Mouse (Mus musculus) adrenal gland, postnatal 25 days (tissue): ENCODE results near the gene 9330182L06Rik. TPM values are rescaled to one million over a fixed set of nuclear protein-coding genes. Genes with fewer than 3 reads are reported as not detected.

Source experiments
- DNase-seq: peaks from one replicate; pipeline ENCODE4 v3.0.0; 2021; ENCODE audit warnings: mixed read lengths
- long read RNA-seq: library from polyadenylated mRNA; stranded (forward); transcript quantifications from one replicate; pipeline ENCODE4 v2.0.0, GENCODE M21; 2021
- total RNA-seq: library from RNA; stranded (reverse); gene quantifications from 2 replicates; pipeline ENCODE4 v1.2.3, GENCODE M21; 2021

9330182L06Rik gene
- 16.5 and 17.9 TPM in 2 replicates for total RNA-seq
- long read RNA-seq, full-length matches to known transcripts, result 5 of 9 reads
- long read RNA-seq, partial matches to known transcripts, result 4 of 9 reads
- long read RNA-seq, other reads (novel, unspliced or antisense), result 0 of 9 reads

DNA sequence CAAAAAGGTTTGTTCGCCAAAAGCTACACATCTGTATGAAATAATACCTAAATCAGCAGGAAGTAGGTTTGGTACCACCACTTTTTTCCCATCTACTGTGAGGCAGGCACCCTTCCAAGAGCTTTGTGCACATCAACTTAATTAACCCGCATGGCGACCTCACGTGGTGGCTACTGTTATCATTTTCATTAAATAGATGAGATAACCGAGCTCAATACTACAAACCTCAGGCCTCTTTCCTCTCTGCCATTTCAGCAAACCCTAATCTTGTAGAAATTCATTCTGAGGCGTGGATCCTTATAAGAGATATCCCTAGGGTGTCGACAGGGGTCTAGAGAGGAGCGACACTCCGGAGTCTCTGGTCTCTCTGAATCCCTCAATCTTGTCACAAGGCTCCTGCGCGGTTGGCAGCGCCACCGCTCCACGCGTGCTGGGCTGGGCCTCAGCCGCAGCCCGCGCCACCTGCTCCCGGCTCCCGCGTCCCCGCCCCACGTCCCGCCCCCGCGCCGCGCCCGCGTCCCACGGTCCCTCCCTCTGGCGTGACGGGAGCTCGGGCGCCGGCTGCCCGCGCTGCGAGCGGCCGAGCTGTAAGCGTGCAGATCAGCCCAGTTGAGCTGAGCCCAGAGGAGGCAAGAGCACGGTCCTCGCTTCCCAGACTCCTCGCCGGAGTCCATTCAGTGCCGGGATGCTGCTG is at the start of gene 9330182L06Rik:
9330182L06Rik (plus strand) TSS at position 533 of the 694 bp plus-strand sequence.
- peak; percentile 77 for DNase-seq

DNA sequence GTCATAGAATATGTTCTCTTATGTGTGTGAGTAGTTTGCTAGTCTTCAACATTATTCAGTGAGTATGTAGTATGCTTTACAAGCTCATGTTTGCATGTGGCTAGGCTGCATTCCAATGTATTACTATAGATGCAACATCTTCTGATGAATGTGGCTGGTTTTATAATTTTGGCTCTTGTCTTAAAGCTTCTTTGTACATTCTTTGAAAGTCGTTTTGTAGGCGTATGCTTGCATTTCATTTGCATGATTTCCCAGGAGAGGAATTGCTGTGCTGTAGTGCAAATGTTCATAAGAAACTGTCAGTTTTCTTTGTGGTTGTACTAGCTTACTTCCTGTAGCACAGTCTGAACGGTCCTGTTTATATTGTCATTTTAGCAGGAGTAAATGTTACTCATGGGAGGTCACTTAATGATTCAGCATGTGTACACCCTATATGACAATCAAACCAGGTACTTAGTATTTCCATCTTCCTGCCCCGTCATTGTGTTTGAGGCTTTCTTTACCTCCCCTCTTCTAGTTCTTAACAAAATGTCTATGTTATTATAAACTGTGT is 38.4 kb upstream of the 9330182L06Rik start:
- DNase-seq, result no peak

DNA sequence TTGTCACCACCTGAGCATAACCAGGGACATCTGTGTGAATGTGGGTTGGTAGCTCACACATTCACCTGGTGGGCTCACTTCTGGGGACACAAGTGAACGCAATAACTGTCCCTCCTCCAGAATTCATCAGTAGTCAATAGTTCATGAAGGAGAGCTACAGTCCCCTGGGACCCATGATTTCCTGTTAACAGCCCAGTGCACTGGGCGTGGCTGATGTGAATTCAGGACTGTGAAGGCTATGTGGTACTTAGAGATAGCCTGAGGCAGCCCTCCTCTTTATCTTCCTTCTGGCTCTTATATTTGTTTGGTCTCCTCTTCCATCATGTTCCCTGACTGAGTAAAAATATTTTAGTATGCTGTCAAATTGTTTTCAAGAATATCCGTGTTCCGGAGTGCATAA is 1.6 kb upstream of the 9330182L06Rik start:
- DNase-seq, result no peak

DNA sequence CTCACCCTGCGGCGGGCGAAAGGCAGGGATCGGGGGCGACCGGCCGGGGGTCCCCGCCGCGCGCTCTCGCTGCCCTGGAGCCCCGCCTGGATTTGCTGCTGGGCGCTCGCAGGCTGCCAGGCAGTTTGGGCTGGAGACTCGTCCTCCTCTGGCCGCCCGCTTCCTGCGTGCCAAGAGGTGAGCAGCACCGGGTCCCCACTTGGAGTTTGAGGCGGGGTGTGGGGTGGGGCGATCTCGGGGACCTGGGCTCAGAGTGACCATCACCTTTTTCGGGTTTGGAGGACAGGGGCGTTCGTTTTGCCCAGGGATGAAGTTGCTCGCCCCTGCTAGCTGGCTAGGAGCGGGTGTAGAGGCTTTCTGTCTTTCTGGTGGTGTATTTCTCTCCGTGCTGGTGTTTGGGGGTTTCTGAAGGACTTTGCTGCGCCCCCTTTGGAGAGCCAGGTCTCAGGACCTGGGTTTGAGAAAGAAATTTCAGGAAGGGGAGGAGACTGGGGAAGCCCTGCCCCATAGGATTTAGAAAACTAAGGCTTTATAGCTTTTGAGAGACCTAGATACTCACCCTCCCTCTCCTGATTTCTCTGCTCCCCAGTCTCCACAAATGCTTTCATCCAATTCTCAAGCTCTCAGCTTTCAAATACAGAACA is 484 bp downstream of the 9330182L06Rik start:
- no peak for DNase-seq

DNA sequence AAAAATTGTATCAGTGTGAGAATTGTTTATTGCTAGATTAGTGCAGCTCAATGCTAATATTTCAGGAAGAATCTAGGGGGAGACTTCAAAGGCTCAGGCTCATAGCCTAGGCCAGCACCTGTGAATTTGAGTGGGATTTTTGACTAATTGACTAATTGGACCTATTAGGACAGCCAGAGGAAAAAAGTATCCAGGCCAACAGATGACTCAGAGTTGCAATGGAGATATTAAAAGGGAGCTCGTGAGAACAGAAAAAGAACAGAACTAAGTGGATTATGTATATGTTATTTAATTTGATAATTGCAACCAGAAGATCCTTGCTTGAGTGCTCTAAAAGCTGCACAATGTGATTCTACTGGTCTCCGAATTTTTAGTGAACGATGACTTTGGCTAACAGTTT is 3.7 kb downstream of the 9330182L06Rik start:
- DNase-seq, result no peak

DNA sequence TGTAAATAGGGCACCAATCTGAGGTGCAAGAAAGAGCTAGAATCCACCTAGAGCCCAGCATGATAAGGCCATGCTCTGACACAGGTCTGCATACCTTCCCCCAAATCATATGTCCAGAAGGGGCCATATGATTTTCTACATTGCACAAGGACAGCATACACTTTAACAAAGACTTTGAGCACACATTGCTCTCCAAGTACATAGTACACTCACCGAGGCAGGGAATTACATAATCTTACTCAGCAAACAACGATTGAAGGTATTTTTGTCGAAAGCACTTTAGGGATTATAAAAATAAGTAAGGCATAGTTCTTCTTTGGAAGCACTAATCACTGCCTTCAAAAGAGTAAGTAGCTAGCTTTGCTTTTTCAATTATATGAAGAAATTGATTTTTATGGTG is 7.1 kb downstream of the 9330182L06Rik start:
- no peak for DNase-seq

DNA sequence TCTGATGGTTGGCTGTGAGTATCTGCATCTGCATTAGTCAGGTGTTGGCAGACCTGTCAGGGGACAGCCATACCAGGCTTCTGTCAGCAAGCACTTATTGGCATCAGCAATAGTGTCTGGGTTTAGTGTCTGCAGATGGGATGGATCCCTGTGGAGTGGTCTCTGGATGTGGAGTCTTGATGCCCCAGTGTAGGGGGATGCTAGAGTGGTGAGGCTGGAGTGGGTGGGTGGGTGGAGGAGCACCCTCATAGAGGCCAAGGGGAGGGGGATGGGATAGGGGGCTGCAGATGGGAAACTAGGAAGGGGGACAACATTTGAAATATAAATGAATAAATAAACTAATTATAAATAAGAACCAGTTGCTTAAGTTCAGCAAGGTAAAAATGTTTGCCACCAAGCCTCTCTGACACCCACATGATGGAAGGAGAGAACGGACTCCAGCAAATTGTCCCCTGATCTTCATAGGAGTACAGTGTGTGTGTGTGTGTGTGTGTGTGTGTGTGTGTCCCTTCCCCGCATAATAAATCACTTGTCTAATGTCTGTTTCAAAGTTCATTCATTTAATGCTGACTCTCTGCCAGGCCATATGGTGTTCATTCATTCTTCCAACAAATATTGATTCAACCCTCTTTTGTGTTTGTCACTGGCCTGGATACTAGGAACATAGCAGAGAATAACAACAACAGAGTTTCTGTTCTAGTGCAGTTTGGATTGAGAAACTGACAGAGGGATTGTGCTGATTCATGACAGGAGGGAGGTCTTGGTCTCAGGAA is 30.0 kb downstream of the 9330182L06Rik start:
- no peak for DNase-seq

DNA sequence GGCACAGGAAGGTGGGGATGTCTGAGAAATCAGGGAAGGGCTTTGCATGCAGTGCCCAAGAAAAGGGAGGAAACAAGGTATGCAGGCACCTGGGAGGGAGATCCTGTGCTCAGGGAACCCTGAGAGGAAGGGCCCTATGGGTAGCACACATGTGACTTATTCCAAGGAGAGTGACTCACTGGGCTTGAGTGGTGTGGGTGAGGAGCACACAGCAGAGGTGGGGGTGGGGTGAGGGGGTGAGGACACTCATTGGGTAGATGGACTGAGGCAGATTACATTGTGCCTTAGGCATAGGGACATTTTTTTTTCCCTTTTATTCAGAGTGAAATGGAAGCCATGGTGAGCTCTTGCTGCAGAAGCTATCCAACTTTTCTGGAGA is 30.6 kb downstream of the 9330182L06Rik start:
- no peak for DNase-seq

DNA sequence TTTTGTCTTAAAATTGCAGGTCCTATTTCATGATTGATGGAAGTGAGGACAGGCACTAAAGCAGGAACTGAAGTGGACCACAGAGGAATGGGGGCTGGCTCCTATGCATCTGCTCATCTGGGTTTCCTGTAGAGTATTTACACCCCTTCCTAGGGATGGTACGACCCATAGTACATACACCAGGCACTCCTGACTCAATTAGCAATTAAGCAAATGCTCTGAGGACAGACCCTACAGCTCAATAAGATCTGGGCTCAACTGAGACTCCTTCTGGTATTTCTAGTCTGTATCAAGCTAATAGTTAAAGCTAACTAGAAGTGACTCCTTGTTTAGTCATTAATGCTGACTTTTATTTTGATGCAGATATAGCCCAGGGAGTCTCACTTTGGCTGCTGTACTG is 60.9 kb downstream of the 9330182L06Rik start:
- DNase-seq, result no peak

DNA sequence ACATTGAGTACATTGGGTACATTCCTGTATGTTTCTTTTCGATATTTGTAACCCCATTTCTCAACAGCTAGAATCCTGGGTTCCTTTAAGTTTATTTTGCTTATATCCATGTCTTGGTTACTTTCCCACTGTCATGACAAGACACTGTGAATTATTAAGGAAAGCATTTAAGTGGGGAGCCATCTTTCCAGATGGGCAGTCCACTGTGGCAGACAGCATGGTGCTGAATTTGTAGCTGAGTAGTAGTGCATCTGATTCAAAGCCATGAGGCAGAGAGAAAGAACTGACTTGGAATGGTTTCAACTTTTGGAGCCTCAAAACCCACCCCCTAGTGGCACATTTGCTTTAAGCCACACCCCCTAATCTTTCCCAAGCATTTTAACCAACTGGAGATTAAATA is 61.6 kb downstream of the 9330182L06Rik start:
- no peak for DNase-seq

DNA sequence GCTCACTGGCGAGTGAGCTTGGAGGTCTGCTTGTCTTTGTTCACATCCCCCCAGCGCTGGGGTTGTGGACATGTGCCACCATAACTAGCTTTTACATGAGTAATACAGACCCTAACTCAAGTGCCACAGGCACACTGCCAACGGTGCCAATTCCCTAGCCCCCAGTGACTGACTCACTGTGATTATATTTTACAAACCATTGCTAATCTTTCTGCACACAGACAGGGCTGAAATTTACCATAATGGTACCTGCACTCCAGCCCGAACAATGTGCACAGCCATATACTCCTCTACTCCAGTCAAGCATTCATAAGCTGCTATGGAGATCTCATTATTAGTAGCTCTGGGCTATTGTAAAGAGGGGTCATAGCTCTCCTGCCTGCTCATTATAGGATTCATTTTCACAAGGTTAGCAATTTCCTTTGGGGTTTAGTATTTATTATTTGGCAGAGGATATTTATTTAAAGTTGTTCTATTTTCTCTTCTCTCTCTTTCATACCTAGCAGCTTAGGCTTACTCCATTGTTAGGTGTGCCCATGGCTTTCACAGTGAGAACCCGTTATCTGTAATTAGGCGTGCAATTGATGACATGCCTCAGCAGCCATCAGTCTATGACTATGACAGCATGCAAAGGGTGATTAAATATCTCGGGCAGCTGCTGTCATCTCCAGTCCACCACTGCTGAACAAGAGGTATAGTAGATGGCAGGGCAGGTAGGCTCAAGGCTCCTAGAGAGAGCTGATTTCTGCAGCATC is 73.0 kb downstream of the 9330182L06Rik start:
- no peak for DNase-seq

DNA sequence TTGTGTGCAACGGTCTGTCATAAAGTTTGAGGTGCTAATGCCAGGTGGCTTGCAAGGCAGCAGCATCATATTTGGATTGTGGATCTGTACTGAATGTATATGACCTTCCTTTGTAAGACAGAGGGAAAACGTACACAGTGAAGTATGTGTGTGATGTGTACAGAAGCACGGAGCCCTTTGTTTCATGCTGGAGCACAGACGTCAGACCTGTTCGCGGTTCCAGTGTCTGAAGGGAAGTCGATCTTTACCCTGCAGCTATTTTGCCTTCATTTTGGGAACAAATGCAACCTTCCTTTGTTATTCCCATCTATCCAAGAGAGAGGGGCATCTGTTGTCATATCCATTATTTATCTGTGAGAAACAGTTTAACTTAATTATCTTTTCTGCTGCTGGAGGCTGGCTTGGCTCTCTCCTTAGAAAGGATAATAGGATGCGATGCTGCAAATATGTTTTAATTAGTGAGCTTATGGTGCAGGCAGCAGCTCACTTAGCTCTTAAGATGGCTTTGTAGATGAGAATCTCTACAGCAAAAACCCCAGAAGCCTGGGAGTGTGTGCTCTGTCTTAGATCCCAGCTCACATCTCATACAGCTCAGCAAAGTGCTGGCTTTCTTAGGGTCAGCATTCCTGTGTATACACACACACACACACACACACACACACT is 73.7 kb downstream of the 9330182L06Rik start:
- DNase-seq, result no peak

DNA sequence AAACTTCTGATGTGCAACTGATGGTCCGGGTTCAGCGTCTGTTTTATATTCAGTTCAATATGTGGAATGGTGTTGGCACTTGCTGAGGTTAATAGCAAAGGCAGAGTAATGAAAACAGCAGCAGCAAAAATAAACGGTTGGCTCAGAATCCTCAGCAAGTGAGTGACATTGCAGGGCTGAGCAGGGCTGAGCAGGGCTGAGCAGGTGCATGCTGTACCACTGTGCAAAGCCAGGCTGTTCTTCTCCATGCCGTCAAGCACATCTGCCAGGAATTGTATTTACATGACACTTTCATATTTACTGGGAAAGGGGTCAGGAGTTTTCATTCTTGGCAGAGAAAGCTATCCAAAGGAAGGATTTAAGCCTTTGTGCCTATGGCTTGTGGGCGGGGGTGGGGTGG is 78.7 kb downstream of the 9330182L06Rik start:
- DNase-seq, result no peak

DNA sequence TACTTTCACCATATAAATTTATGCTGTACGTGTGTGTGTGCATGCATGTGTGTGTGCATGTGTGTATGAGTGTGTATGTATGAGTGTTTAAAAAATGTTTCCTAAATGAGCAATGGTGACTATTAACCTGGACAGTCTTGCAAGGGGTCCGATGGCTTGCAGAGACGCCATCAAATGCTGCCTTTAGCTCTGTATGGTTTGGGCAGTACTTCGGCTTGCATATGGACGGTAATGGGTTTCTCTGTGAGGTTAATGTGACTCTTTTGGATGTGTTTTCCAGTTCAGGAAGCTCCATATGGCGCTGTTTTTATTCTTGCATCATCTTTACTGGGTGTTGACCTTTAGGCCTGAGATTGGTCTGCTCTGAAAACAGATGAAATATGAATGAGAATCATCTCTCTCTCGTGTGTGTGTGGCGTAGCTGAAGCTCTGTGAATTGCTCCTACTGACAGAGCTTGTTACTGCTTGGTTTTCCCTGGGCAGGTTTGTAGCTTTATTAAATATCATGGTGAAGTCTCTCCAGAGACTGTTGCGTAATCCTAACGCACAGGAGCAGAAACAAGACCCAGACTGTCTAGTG is 79.2 kb downstream of the 9330182L06Rik start:
- no peak for DNase-seq

DNA sequence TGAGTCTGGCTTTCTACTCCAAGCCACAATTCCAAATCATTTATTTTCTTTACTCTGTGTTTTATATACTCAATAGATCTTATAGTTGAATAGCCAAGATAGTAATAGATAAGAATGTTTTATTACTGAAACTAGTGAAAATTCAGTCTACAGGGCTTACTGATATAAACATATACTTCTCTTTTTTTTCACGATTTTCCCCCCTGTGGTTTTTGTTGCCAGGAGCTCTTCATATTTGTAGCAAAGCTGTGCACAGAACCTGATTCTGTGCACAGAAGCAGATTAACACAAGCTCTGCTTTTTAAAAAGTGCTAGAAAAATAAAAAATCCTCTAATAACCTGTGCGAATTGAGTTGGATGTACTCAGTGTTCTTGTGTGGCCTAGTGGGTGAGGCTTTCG is 79.7 kb downstream of the 9330182L06Rik start:
- no peak for DNase-seq

DNA sequence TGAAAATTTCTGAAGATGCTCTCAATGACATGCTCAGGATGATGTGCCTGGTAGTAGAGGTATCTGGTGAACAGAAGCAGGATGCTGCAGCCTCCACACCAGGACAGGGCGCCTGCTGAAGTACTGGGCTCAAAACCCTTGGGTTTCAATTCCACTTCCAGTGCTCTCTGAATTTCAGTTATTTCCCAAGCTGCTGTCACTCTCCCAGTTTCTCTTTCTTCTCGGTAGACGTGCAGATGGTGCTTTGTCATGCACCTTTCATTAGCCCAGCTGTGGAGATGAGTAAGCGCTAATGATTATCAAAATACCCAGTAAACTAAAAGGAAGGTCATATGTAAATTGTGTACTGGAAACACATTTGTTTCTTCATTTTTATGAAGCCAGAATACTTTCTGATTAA is 80.6 kb downstream of the 9330182L06Rik start:
- no peak for DNase-seq

DNA sequence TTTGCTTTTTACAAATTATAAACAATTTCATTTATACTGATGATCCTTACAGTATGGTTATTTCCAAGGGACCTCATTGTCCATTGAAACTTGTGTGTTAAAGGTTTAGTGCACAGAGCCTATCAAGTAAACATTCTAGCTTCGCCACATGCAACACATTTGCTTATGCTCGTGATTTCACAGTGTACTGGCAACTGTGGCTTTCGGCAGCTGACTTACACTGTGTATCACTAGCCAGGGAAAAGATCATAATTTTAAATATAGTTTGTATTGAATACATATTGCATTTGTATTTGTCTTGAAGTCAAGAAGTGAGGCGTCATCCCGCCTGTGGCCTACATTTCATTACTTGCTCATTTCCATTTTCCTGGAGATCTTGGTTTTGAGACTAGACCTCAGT is 86.2 kb downstream of the 9330182L06Rik start:
- no peak for DNase-seq

DNA sequence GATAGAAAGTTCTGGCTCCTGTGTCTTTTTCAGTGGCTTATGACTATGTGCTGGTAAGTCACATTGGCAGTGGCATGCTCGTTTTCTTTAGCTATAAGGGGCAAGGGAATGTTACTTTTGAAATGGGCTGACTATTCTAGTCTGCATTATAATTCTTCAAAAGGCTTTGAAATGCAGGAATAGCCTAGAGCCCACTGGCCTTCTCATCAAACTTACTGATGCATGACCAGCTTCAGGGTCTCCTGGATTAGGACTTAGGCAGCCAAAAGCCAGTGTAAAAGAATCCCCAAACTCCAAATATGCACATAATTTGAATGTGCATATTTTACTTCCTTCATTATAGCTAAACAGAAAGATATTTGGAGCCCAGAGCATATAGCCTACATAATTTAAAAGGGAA is 86.7 kb downstream of the 9330182L06Rik start:
- DNase-seq, result no peak

DNA sequence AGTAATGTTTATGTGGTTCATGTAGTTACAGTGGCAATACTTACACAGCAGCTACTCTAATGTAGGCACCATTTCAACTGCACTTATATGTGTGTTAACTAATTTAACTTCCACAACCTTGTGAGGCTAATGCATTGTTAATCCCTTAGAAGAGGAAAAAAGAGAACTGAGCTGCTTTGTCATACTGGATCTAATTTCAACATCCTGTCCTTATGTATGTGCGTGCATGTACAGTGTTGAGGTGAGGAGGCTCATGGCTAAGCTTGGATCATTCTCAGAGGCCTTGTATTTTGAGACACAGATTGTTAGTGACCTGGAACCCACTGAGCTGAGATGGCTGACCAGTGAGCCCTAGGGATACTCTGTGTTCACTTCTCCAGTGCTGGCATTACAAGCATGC is 88.3 kb downstream of the 9330182L06Rik start:
- no peak for DNase-seq

DNA sequence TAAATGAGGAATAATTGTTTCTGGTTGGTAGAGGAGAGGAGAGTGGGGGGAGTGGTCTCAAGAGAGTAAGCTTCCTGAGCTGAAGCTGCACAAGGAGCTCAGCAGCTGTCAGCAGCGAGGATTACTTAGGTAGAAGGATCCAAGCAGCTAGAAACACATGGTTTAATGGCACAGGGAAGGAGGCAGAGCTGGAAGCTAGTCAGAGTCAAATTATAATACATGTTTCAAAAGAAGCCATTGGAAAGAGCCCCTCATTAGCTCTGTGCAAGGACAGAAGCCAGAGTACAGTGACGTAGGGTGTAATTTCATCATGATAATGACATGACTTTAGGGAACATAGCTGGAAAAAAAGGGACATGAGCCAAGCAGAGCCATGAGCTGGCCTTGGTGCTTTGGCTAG is 92.2 kb downstream of the 9330182L06Rik start:
- no peak for DNase-seq

DNA sequence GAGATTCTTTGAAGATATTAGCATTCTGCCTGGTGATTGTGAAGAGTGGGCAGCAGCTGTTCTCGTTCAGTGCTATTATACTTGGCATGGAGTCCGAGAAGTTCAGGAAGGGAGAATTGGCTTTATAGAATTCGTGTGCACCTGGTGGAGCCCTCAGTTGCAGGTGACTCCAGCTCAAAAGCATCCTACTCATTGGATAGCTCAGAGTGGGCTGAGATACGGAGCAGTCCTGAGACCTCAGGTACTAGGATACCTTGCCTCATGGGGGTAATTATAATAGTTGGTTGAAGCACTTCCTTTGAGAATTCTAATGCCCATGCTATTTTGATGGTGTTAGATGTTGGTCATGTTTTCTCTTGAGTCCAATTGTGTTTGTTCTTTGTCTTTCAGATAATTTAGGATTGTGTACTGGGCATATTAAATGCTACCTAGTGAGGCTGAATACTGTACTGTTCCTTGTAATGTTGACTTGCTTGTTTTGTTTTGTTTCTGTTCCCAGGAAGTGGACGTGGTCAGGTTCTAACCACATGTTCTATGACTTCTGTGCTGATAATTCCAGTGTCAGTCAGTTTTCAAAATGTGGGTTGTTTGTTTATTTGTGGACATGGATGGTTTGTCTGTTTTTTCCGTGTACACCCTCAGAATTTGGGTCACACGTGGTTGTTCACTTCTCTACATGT is 96.2 kb downstream of the 9330182L06Rik start:
- DNase-seq, result no peak
